Mouse (Mus musculus) cerebellum, adult 2 months (tissue): Measurements from ENCODE around the gene Gm49387.

Experiments used
- CTCF ChIP-seq: fragments of 200-500 bp; IDR thresholded peaks from 2 replicates; pipeline ENCODE4 v1.5.1; 2011; ENCODE audit warnings: low read depth, mild to moderate bottlenecking, control low read depth, low read length, moderate library complexity, borderline replicate concordance; ENCODE audit not compliant: insufficient read depth
- POLR2A ChIP-seq: fragments of 200-500 bp; IDR thresholded peaks from 2 replicates; pipeline ENCODE4 v1.6.1; 2011; ENCODE audit warnings: low read length, control low read depth, borderline replicate concordance; ENCODE audit not compliant: insufficient read depth

DNA sequence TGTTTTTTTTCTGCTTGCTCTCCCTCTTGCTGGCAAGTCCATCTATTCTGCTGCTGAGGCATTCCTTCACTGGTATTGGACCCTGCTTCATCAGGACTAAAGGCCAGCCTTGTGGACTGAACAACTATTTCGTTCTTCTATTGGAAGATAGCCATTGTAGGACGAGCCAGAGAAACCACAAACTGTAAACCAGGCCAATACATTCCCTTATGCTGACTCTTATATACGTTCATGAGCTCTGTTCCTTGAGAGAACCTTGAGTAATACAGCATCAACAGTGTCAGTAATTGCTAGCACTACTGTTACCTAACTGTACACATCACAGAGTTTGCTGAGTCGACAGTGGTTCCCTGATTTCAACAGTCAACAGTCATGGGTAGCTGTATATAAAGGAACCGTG is 27.0 kb downstream of the Gm49387 start:
- no peak for TF ChIP-seq POLR2A
- no peak for TF ChIP-seq CTCF
